Mouse (Mus musculus): ENCODE results near the gene St8sia6. TPM values are rescaled to one million over a fixed set of nuclear protein-coding genes. Genes with fewer than 3 reads are reported as not detected.

The St8sia6 gene
- polyA plus RNA-seq, 1 experiment, result not detected

GRCm38 (mm10) chr2:13777032-13777431 lies 16.8 kb downstream of the St8sia6 start:
- TF ChIP-seq GATA1 (IDR thresholded peaks at IDR 0.05; ENCODE audit: low read length), result no peak

GRCm38 (mm10) chr2:13776453-13776852 lies 17.4 kb downstream of the St8sia6 start:
- TF ChIP-seq GATA1 (IDR thresholded peaks at IDR 0.05; ENCODE audit: low read length), result no peak

GRCm38 (mm10) chr2:13775056-13775455 lies 18.8 kb downstream of the St8sia6 start:
- no peak for TF ChIP-seq GATA1 (IDR thresholded peaks at IDR 0.05; ENCODE audit: low read length)

GRCm38 (mm10) chr2:13768524-13768923 lies 25.3 kb downstream of the St8sia6 start:
- TF ChIP-seq GATA1 (IDR thresholded peaks at IDR 0.05; ENCODE audit: low read length), result no peak

GRCm38 (mm10) chr2:13767532-13768411 lies 26.1 kb downstream of the St8sia6 start:
- no peak for TF ChIP-seq GATA1 (IDR thresholded peaks at IDR 0.05; ENCODE audit: low read length)

GRCm38 (mm10) chr2:13760366-13760765 lies 33.5 kb downstream of the St8sia6 start:
- TF ChIP-seq GATA1 (IDR thresholded peaks at IDR 0.05; ENCODE audit: low read length), result no peak

- TF ChIP-seq GATA1 (IDR thresholded peaks at IDR 0.05; ENCODE audit: low read length), result no peak
Measured at GRCm38 (mm10) chr2:13757412-13757811, 36.5 kb downstream of the St8sia6 start.

- TF ChIP-seq GATA1 (IDR thresholded peaks at IDR 0.05; ENCODE audit: low read length), result no peak
Measured at GRCm38 (mm10) chr2:13755733-13756132, 38.1 kb downstream of the St8sia6 start.

GRCm38 (mm10) chr2:13751691-13752090 lies 42.2 kb downstream of the St8sia6 start:
- no peak for TF ChIP-seq GATA1 (IDR thresholded peaks at IDR 0.05; ENCODE audit: low read length)

- TF ChIP-seq GATA1 (IDR thresholded peaks at IDR 0.05; ENCODE audit: low read length), result no peak
Measured at GRCm38 (mm10) chr2:13750777-13751176, 43.1 kb downstream of the St8sia6 start.

- TF ChIP-seq GATA1 (IDR thresholded peaks at IDR 0.05; ENCODE audit: low read length), result no peak
Measured at GRCm38 (mm10) chr2:13750089-13750488, 43.8 kb downstream of the St8sia6 start.

GRCm38 (mm10) chr2:13749176-13749575 lies 44.7 kb downstream of the St8sia6 start:
- no peak for TF ChIP-seq GATA1 (IDR thresholded peaks at IDR 0.05; ENCODE audit: low read length)

GRCm38 (mm10) chr2:13747576-13747975 lies 46.3 kb downstream of the St8sia6 start:
- TF ChIP-seq GATA1 (IDR thresholded peaks at IDR 0.05; ENCODE audit: low read length), result no peak

GRCm38 (mm10) chr2:13746023-13746422 lies 47.8 kb downstream of the St8sia6 start:
- TF ChIP-seq GATA1 (IDR thresholded peaks at IDR 0.05; ENCODE audit: low read length), result no peak

- no peak for TF ChIP-seq GATA1 (IDR thresholded peaks at IDR 0.05; ENCODE audit: low read length)
Measured at GRCm38 (mm10) chr2:13738704-13739103, 55.2 kb downstream of the St8sia6 start.

GRCm38 (mm10) chr2:13727901-13728300 lies 66.0 kb downstream of the St8sia6 start:
- TF ChIP-seq GATA1 (IDR thresholded peaks at IDR 0.05; ENCODE audit: low read length), result no peak

- no peak for TF ChIP-seq GATA1 (IDR thresholded peaks at IDR 0.05; ENCODE audit: low read length)
Measured at GRCm38 (mm10) chr2:13725592-13725991, 68.3 kb downstream of the St8sia6 start.

Measured in G1E-ER4 (cell line).